Mouse (Mus musculus) heart, postnatal 0 days (tissue): ENCODE results near the gene Dpp6.

Experiments
- CTCF ChIP-seq: IDR thresholded peaks from 2 replicates; pipeline ENCODE4 v1.5.1; 2016; ENCODE audit warnings: antibody characterized with exemption, control low read depth, low read depth
- EP300 ChIP-seq: IDR thresholded peaks from 2 replicates; pipeline ENCODE4 v1.6.1; 2016; ENCODE audit warnings: antibody characterized with exemption, low read depth

GRCm38 (mm10) chr5:27544816-27545270, 727.8 kb downstream of the Dpp6 start:
- TF ChIP-seq CTCF, result no peak; the same call in 1 of the 2 replicates
- TF ChIP-seq EP300, result no peak
